Mouse (Mus musculus) liver, adult 2 months (tissue): ENCODE results near the gene Sbno1.

Experiments used
- CTCF ChIP-seq: fragments of 200-500 bp; IDR thresholded peaks from 2 replicates; pipeline ENCODE4 v1.5.1; 2011; ENCODE audit warnings: low read depth, low read length, control low read depth
- POLR2A ChIP-seq: fragments of 200-500 bp; IDR thresholded peaks from 2 replicates; pipeline ENCODE4 v1.6.1; 2011; ENCODE audit warnings: low read length, control low read depth; ENCODE audit not compliant: insufficient read depth; ENCODE audit errors: extremely low read depth

DNA sequence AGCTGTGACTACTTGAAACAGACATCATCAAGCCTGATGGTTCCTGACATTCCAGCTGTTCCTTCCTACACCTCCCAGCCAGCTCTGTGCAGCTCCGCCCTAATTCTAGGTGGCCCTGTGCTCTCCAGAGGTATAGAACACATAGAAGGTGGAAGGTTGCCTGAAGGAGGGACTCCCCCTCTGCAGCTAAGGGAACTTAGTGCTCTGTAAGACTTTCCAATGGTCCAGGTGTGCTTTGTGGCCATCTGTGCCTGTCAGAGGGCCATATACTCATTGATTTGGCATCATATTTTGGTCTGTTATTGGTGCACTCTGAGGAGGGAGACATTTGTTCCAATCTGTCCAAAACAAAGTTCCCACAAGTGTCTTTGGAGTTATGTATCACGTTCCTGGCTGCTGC, 7.2 kb upstream of the Sbno1 start:
- TF ChIP-seq CTCF = no peak
- TF ChIP-seq POLR2A = no peak
